Mouse (Mus musculus) neural tube, embryonic 14.5 days (tissue): ENCODE data around the gene Dhx16. TPM values are rescaled to one million over a fixed set of nuclear protein-coding genes. Genes with fewer than 3 reads are reported as not detected.

Source experiments
- ATAC-seq: fragments of 200-750 bp; cut with Nextera tagmentation; 2 replicates; pipeline ENCODE4 v1.8.0; 2017; ENCODE audit warnings: low read depth, mild to moderate bottlenecking, moderate TSS enrichment, moderate library complexity
- H3K27ac ChIP-seq: fragments of 300-500 bp; sonication (generic); 2 replicates; pipeline ENCODE4 v1.5.1; 2014; ENCODE audit warnings: low read depth, mild to moderate bottlenecking, control low read depth, low read length, moderate library complexity, mixed read lengths
- H3K27me3 ChIP-seq: fragments of 300-500 bp; sonication (generic); 2 replicates; pipeline ENCODE4 v1.6.1; 2014; ENCODE audit warnings: low read length; ENCODE audit not compliant: control insufficient read depth, insufficient read depth
- H3K36me3 ChIP-seq: fragments of 300-500 bp; sonication (generic); 2 replicates; pipeline ENCODE4 v1.6.1; 2014; ENCODE audit warnings: low read length, mixed read lengths; ENCODE audit not compliant: control insufficient read depth, insufficient read depth
- H3K4me1 ChIP-seq: fragments of 300-500 bp; sonication (generic); 2 replicates; pipeline ENCODE4 v1.6.1; 2014; ENCODE audit warnings: low read length; ENCODE audit not compliant: control insufficient read depth, insufficient read depth
- H3K4me2 ChIP-seq: fragments of 300-500 bp; sonication (generic); 2 replicates; pipeline ENCODE4 v1.6.1; 2014; ENCODE audit warnings: mild to moderate bottlenecking, low read depth, low read length, control low read depth
- H3K4me3 ChIP-seq: fragments of 300-500 bp; sonication (generic); 2 replicates; pipeline ENCODE4 v1.5.1; 2014; ENCODE audit warnings: low read depth, low read length, control low read depth, mixed read lengths
- H3K9ac ChIP-seq: fragments of 300-500 bp; sonication (generic); replicated peaks from 2 replicates; pipeline ENCODE4 v1.6.1; 2014; ENCODE audit warnings: low read depth, mild to moderate bottlenecking, control low read depth, low read length, mixed read lengths
- H3K9me3 ChIP-seq: fragments of 300-500 bp; sonication (generic); 2 replicates; pipeline ENCODE4 v1.6.1; 2016; ENCODE audit warnings: low read length; ENCODE audit not compliant: control insufficient read depth
- WGBS: fragments of 180-500 bp; shearing (Covaris S2); extraction: QIAGEN DNeasy Blood & Tissue Kit; methylation state at CpG from one replicate; pipeline ENCODE4 v1.1.7; 2014; 5-methylcytosine and 5-hydroxymethylcytosine counted together
- polyA plus RNA-seq: library from polyadenylated mRNA; unstranded; fragments of >200 nt; fragmentation: Nextera tagmentation; extraction: Ambion mirVana; gene quantifications from 2 replicates; pipeline ENCODE4 v1.2.1, GENCODE M21; 2014

Dhx16 gene
- polyA plus RNA-seq, 1 experiment from 2014 or later = 22.4 TPM

- H3K27ac ChIP-seq = peak overlapping the region; percentile 95; the same call in 1 of the 2 replicates
- peak overlapping the region; percentile 100 for H3K4me2 ChIP-seq
- no peaks in the 10 kb centered on the region for H3K9me3 ChIP-seq
- H3K9ac ChIP-seq = peak overlapping the region; percentile 37; the same call in 1 of the 2 replicates
- H3K36me3 ChIP-seq = peaks cover 49% of the 10 kb centered on the region
- H3K4me1 ChIP-seq = peaks cover 13% of the 10 kb centered on the region
- ATAC-seq = peak; percentile 45
- H3K27me3 ChIP-seq = no peaks in the 10 kb centered on the region
- 47% methylated on average over 23 of the region's 23 CpGs for WGBS
- H3K4me3 ChIP-seq = peak overlapping the region; percentile 78
Observed at GRCm38 (mm10) chr17:35897644-35898573, 18.3 kb downstream of the Dhx16 start.

- peaks cover 10% of the 10 kb centered on the region for H3K4me1 ChIP-seq
- no peaks in the 10 kb centered on the region for H3K9me3 ChIP-seq
- H3K9ac ChIP-seq = no peak overlapping the region
- no peaks in the 10 kb centered on the region for H3K27me3 ChIP-seq
- no peak overlapping the region for H3K4me2 ChIP-seq
- no peak for ATAC-seq
- no peak overlapping the region for H3K4me3 ChIP-seq
- peaks cover 56% of the 10 kb centered on the region for H3K36me3 ChIP-seq
- no peak overlapping the region for H3K27ac ChIP-seq
- 88% methylated on average over 3 of the region's 3 CpGs for WGBS
Observed at GRCm38 (mm10) chr17:35900636-35901035, 21.0 kb downstream of the Dhx16 start.

DNA sequence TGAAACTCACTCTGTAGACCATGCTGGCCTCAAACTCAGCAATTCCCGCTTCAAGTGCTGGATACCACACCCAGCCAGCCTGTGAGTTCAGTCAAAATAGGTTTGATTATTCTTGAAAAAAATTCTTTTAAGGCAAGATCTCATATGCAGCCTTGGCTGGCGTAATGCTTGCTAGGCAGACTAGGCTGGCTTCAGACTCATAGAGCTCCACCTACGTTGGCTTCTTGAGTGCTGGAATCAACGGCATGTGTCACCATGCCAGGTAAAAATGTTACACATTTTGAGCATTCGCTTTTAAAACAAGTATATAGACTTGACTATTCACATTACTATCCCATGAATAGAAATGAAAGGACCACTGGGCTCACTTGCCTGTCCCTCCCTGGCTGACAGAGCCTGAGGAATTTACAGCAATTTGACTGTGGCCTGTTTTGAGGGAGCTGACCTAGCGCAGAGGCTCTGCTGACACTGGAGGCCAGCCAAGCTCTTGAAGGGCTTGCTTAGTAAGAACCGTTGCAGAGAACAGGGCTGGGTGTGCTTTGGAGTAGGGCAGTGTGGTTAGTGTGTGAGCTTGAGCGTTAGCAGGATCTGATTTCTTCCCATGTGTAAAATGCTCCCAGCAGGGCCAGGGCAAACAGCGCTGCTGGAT, 23.8 kb downstream of the Dhx16 start:
- no peak overlapping the region for H3K27ac ChIP-seq
- peaks cover 68% of the 10 kb centered on the region for H3K36me3 ChIP-seq
- no peak for ATAC-seq
- WGBS = 92% methylated on average over 9 of the region's 9 CpGs
- H3K4me1 ChIP-seq = peaks cover 7% of the 10 kb centered on the region
- no peak overlapping the region for H3K4me2 ChIP-seq
- H3K9ac ChIP-seq = no peak overlapping the region
- H3K4me3 ChIP-seq = no peak overlapping the region
- H3K27me3 ChIP-seq = no peaks in the 10 kb centered on the region
- H3K9me3 ChIP-seq = no peaks in the 10 kb centered on the region

DNA sequence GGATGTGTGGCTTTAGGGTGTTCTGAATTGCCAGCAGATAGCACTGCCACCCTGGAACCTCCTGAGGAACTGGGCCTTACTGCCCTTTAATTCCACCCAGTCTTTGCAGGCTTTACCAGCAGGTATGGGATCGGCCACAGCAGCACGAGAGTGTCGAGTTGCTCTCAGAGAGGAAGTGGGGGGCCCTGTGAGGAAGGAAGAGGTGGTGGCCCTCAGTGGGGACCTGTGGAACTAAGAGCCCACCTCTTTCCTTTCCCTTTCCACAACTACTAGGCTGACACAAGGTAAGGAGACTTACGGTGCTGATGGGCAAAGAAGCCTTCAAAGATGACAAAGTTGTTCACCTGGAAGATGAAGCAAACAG, 24.4 kb downstream of the Dhx16 start:
- no peak for ATAC-seq
- 90% methylated on average over 4 of the region's 4 CpGs for WGBS
- H3K27ac ChIP-seq = no peak overlapping the region

GRCm38 (mm10) chr17:35905587-35905986, 26.0 kb downstream of the Dhx16 start:
- H3K27ac ChIP-seq = no peak overlapping the region
- H3K9ac ChIP-seq = no peak overlapping the region
- H3K9me3 ChIP-seq = no peaks in the 10 kb centered on the region
- peaks cover 15% of the 10 kb centered on the region for H3K4me1 ChIP-seq
- peaks cover 53% of the 10 kb centered on the region for H3K36me3 ChIP-seq
- no peak for ATAC-seq
- H3K27me3 ChIP-seq = no peaks in the 10 kb centered on the region
- WGBS = 95% methylated on average over 1 of the region's 1 CpGs
- H3K4me2 ChIP-seq = no peak overlapping the region
- no peak overlapping the region for H3K4me3 ChIP-seq

More for the DNA sequence above, 24.4 kb downstream of the Dhx16 start:
- H3K9ac ChIP-seq = no peak overlapping the region
- H3K4me1 ChIP-seq = peaks cover 12% of the 10 kb centered on the region
- H3K9me3 ChIP-seq = no peaks in the 10 kb centered on the region
- H3K4me2 ChIP-seq = no peak overlapping the region
- H3K27me3 ChIP-seq = no peaks in the 10 kb centered on the region
- H3K4me3 ChIP-seq = no peak overlapping the region
- H3K36me3 ChIP-seq = peaks cover 67% of the 10 kb centered on the region

DNA sequence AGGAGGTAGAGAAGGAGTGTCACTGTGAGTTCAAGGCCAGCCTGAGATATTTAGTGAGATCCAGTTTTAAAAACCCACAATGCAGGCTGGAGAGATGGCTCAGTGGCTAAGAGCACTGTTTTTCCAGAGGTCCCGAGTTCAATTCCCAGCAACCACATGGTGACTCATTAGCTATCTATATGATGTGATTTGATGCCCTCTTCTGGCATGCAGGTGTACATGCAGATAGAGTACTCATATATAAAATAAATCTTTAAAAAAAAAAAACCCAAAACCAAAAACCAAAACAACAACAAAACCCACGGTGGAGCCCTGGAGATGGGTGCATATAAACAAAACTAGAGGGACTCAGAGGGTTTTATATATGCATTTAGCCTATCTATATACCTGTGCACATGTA, 28.0 kb downstream of the Dhx16 start:
- H3K4me2 ChIP-seq = peak overlapping the region; percentile 91; the same call in 1 of the 2 replicates
- H3K36me3 ChIP-seq = peaks cover 47% of the 10 kb centered on the region
- no peak for ATAC-seq
- no peaks in the 10 kb centered on the region for H3K27me3 ChIP-seq
- H3K9me3 ChIP-seq = no peaks in the 10 kb centered on the region
- no peak overlapping the region for H3K9ac ChIP-seq
- no peak overlapping the region for H3K4me3 ChIP-seq
- peaks cover 15% of the 10 kb centered on the region for H3K4me1 ChIP-seq
- 88% methylated on average over 2 of the region's 2 CpGs for WGBS
- H3K27ac ChIP-seq = no peak overlapping the region

GRCm38 (mm10) chr17:35909186-35909918, 29.7 kb downstream of the Dhx16 start:
- ATAC-seq = peak; percentile 33
- Histone ChIP-seq H3K4me3 (peak overlapping the region; percentile 52), H3K27ac (peak overlapping the region; percentile 78), H3K4me2 (peak overlapping the region; percentile 91), H3K27me3 (no peaks in the 10 kb centered on the region), H3K9me3 (no peaks in the 10 kb centered on the region), H3K9ac (peak overlapping the region; percentile 70), H3K36me3 (peaks cover 34% of the 10 kb centered on the region), H3K4me1 (peaks cover 15% of the 10 kb centered on the region)
- WGBS = 16% methylated on average over 20 of the region's 20 CpGs

DNA sequence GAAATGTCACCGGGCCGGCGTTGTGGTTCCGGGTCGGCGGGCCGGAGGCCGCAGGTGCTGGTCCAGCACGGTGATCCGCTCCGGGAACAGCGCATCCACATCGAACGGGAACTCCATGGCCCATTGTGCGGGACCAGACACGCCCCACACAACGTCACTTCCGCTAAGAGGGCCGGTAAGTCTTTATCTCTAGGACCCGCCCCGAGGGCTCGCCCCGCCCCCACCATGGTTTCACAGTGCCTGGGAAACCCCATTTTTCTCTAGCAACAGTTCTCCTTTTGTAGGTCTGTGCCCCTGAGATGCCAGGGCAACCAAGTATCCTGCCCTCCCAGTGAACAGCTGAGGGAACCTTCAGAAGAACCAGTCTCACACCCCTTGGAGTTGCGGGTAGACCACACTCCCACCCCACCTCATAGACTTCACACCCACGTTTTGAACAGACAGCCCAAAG, 30.3 kb downstream of the Dhx16 start, which contains the start of gene Atat1:
TSS of gene Atat1 (minus strand) at position 157 of the 451 bp plus-strand sequence.
- 3% methylated on average over 25 of the region's 25 CpGs for WGBS
- Histone ChIP-seq H3K27me3 (no peaks in the 10 kb centered on the region), H3K4me3 (peak within 1 kb of the TSS; percentile 52), H3K36me3 (peaks cover 29% of the 10 kb centered on the region), H3K4me1 (peaks cover 15% of the 10 kb centered on the region), H3K27ac (peak within 1 kb of the TSS; percentile 78), H3K4me2 (peak within 1 kb of the TSS; percentile 91), H3K9ac (peak within 1 kb of the TSS; percentile 70), H3K9me3 (no peaks in the 10 kb centered on the region)
- peak; percentile 93 for ATAC-seq
